Mouse (Mus musculus) left cerebral cortex, postnatal 10 days (tissue): ENCODE measurements around the gene Selenoo. TPM values are rescaled to one million over a fixed set of nuclear protein-coding genes. Genes with fewer than 3 reads are reported as not detected.

Source experiments
- DNase-seq, 2 experiments: peaks; one replicate each; pipeline ENCODE4 v3.0.0; 2021 to 2022; ENCODE audit warnings: low spot score in 2 of 2, mixed read lengths in 1 of 2; ENCODE audit errors: extremely low spot score in 1 of 2
- intact Hi-C: fragments of 180-260 bp; cut with DNase I; formaldehyde crosslinking; loops from one replicate; pipeline ENCODE4 v1.15.1; 2025
- total RNA-seq, 2 experiments: library from RNA; stranded (reverse); gene quantifications; 2 replicates each; pipeline ENCODE4 v1.2.3; 2021

Selenoo gene
- total RNA-seq, 2 experiments from 2014 or later, result 19.1 to 20.6 TPM

DNA sequence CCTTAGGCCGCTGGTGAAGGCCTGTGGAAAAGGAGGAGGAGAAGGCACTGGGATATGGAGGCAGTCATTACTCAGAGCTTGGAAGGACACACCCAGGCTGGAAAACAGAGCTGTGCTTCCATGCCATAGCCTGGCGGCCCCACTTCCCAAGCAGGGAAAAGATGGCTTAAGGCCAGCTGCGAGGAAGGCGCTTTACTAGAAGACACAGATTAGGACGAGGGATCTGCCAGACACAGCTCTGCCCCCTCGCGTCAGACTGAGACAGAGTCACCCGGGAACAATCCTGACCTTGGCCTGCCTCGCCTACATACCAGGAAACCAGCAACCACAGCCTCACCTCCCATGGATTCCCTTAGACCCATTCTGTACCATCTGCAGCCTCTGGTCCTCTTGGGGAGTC, 21.3 kb downstream of the Selenoo start:
- intact Hi-C loops, result no loop called here
- DNase-seq, result no peak

DNA sequence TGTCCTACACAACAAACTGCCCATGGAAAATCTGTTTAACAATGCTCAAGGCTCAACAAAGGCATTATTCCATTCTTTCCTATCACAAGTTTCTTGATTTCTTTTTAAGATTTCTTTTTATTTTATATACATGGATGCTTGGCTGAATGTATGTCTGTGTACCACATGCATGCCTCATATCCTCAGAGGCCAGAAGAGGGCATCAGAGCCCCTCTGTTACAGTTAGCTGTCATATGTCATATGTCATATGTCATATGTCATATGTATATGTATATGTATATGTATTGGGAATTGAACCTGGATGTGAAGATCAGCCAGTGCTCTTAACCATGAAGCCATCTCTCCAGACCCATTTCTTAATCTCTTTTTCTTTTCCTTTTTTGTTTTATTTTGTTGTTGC, 29.1 kb downstream of the Selenoo start:
- DNase-seq, result no peak
- intact Hi-C loops, result no loop called here

DNA sequence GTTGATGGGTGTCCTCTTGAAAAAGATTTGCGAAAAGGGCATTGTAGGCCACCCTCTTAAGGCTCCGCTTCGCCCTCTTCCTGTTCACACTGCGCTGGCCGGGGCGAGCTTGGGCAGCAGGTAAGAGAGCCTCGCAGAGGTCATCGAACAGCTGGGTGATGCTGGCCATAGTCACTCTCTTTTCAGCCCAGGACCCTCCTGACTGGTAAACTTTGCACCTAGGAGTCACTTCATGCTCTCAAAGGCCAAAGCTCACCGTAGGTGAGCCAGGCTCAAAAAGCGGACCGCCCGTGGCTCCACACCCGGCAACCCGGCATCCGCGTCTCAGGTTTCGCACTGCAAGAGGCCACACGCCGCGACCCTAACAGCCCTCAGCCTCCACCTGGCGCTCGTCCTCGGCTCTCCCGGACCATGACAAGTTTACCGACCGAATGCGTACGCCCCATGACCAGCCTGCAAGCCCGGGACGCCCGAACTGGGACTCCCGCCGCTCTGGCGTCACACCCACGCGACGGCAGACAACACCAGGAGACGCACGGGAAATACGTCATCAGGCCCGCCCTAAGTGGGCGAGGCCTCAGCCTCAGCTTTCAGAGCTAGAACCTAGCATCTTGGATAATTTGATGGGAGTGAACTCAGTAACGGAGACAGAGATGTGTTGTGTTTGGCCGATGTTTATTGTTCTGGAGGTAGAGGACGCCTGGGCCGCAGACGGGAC, 33.9 kb downstream of the Selenoo start, which contains the start of gene Tubgcp6:
TSS of gene Tubgcp6 (minus strand) at position 464 of the 718 bp plus-strand sequence.
- peak; percentile 93 to 96 for DNase-seq
- intact Hi-C loops, result loop anchor here (5.0 kb wide), 1 partner anchor 74 kb away; the partner anchor contains the start of gene Dennd6b

DNA sequence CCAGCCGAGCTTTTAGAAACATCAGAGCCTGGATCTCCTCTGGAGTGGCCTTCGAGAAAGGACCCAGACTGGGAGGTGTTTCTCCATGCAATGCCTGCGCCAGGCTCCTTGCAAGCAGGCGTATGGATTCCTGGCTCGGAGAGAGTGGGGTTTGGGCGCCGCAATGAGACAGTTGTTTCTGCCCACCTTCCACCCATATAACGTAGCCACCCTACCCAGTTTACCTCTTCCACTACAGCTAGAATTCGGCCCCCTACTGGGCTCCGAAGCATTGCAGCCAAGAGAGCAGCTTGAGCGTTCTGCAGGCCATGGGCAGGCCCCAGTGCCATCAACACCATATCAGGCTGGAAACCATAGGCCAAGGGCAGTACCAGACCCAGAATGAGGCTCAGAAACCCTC, 34.7 kb downstream of the Selenoo start:
- DNase-seq, result peak in 1 of 2 experiments; percentile 71

DNA sequence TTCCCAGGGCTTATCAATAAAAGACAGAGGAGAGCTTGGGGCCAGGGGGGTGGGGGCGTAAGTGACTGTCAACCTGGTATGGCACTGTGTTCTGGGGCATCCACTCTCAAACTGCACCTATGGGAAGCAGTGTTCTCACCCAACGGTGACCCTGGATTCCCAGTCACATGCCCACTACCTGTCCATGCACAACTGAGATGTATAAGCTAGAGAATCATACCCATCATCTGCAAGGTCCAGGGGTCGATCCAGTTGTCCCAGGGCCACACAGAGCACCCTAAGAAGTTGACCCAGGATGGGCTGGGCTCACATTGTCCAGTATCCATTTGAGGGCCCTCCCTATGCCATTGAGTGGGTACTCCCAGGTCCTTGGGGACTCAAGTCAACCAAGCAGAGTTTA, 35.4 kb downstream of the Selenoo start:
- no peak for DNase-seq
- intact Hi-C loops, result loop anchor here (5.0 kb wide), 1 partner anchor 73 kb away; the partner anchor contains the start of gene Dennd6b

More for the DNA sequence above, 34.7 kb downstream of the Selenoo start:
- intact Hi-C loops, result loop anchor here (5.0 kb wide), 1 partner anchor 74 kb away; the partner anchor contains the start of gene Dennd6b

DNA sequence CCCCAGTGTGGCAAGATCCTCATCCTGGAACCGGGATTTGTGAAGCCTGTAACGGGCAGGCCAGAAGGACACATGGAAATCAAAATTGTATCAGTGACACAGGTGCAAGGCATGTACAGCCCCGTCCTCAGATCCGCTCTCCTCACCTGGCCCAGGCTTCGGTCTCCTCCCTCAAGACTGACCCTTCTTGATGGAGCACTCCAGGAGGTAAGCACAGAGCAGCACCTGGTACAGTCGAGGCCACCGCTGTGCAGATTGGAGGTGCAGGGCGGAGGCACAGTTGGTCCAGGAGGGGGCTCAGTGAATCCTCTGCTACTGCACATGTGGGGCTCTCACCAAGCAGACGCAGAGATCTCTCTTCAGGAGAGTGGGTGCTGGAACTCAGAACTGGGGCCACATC, 36.5 kb downstream of the Selenoo start:
- no peak for DNase-seq
- intact Hi-C loops, result loop anchor here (5.0 kb wide), 2 partner anchors 57 to 87 kb away; partner anchors contain the start of genes Plxnb2 and Ppp6r2

DNA sequence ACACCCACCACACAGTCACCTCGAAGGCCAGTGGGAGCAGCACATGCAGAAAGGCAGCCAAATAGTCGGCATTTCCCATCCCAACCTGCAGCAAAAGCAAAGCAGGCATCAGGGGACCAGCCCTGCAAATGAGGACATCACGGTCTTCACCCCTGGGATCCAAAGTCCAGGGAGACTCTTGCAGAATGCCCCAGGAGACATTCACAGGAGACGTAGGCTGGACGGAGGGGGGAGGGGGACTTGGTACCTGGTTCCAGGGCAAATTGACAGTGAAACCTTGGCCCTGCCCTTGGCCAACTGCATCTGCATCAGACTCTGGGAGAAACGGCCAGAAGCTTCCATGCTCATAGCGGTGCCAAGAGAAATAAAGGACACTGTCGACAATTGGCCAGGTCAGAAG, 37.7 kb downstream of the Selenoo start:
- DNase-seq, result no peak
- intact Hi-C loops, result loop anchor here (5.0 kb wide), 2 partner anchors 56 to 86 kb away; partner anchors contain the start of genes Plxnb2 and Ppp6r2

DNA sequence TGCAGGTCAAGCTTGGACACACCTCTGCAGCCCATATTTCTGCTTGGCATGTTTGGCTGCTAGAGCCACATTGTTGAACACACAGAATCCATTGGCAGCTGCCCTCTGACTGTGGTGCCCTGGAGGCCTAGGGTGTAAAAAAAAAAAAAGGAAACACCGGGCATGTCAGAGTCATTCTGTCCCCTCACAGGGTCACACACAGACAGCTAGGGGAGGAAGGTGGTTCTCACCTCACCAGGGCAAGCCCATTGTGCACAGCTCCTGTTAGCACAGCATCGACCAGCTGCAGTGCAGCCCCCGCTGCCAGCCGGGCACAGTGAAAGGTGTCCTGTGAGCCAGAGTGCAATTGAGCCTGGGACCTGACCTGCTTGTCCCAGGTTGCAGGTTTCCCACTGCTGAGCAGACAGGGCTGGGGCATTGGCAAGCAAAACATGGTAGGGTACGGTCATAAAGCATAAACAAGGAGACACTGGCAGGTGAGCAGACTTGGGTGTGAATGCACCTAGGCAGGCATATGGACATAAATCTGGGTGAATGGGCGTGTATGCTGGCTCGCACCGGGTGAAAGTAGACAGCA, 38.6 kb downstream of the Selenoo start:
- intact Hi-C loops, result loop anchor here (5.0 kb wide), 2 partner anchors 55 to 85 kb away; partner anchors contain the start of genes Plxnb2 and Ppp6r2
- no peak for DNase-seq

DNA sequence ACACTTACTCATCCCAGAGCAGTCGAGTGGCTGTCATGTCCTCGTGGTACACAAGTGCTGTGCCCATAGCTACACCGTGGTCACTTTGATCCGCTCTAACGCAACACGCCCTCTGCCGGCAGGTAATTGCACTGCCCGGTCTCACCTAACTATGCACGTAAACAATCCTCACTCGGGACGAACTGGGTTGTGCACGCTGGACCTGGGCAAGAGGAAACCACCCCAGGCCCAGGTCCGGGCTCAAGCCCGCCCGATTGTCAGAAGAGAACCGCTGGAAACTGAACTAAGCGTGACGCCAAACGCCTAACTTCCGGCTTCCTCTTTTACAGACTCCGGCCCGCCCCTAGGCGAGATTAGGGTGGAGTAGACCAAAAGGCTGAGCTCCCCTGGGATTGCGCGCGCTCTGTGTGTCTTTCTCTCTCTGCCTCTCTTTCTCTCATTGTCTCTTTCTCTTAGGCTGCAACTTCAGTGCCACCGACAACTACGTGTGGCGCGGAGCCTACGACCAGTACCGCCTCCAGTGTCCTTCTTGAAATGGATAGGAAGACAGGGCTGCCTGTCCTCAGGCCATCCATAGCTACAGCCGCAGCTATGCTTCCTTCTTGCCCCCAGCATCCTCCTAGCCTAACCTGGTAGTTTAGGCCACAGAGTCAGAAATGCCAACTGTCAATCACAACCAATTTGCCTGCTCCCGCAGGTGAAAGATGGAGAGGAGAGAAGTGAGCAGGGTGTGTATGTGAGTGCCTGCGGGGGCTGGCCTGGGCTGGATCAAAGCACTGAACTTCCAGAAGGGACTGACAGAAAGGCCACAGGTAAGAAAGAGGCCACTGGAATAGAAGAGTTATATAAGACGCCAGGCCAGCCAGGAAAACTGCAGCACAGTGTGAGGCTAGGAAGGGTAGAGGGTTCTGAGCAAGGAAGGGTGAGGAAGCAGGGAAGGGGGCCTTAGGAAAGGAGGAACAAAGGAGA, 39.8 kb downstream of the Selenoo start, which contains the start of gene Hdac10:
TSS of gene Hdac10 (minus strand) at position 319 of the 969 bp plus-strand sequence.
- intact Hi-C loops, result loop anchor here (5.0 kb wide), 2 partner anchors 54 to 84 kb away; partner anchors contain the start of genes Plxnb2 and Ppp6r2
- peak; percentile 63 to 88 for DNase-seq

DNA sequence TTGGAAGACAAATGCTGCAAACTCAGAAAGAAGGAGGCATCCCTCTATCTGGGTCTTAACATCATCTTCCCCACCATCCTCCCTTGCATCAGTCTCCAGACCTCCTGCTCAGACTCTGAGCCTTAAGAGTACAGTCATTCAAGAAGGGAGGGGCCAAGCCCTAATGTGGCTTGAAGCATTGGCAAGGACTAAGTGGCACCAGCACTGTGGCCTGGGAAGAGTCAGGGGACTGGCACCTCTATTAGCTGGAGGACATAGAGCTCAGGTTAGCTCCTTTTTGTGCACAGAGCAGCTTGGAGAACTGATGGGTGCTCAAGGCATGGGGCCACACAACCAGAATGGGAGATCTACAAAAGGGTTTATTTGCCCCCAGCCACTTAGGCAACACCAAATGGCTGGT, 41.4 kb downstream of the Selenoo start:
- intact Hi-C loops, result no loop called here

DNA sequence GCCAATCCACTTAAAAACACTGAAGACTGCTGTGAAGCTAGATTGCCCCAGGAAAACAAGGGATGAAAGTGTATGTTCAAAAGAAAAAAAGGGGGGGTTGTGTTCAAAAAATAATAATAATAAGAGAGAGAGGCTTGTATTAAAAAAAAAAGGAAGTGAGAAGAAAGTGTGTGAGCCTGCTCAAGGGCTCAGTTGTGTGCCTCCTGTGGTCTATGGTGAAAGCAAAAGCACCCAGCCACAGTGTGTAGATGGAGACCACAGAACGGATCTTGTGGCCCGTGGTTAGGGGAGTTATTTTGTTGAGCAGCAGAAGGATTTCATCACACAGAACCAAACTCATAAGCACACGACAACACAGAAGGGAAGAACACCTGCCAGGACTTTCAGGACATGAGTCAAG, 42.4 kb downstream of the Selenoo start:
- intact Hi-C loops, result no loop called here

More for the DNA sequence above, 41.4 kb downstream of the Selenoo start:
- DNase-seq, result no peak

DNA sequence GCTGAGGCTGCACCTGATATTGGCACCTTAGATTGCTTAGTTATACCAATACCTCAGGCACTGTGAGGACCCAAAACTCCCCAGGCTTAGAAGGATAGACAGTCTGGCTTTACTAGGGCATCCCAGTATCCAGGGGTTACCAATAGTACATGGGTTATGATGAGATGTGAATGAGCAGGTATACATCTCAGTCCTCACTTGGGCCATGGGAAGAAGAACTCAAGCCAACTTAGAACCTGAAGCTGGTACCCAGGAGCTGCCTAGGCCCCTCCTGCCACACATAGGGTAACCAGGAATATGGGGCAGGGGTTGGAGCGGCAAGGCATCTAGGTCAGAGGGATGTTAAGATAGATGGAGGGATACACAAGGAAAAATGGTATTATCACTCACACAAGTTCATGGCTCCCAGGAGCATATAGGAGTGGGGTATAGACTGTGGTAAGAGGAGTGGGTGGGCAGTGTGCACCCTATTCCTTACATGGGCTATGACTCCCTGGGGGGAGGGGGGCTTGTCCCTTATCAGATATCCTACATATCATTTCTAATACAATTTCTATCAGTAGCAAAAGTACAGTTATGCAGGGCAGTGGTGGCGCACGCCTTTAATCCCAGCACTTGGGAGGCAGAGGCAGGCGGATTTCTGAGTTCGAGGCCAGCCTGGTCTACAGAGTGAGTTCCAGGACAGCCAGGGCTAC, 47.7 kb downstream of the Selenoo start:
- no peak for DNase-seq
- intact Hi-C loops, result no loop called here

More for the DNA sequence above, 42.4 kb downstream of the Selenoo start:
- DNase-seq, result no peak

DNA sequence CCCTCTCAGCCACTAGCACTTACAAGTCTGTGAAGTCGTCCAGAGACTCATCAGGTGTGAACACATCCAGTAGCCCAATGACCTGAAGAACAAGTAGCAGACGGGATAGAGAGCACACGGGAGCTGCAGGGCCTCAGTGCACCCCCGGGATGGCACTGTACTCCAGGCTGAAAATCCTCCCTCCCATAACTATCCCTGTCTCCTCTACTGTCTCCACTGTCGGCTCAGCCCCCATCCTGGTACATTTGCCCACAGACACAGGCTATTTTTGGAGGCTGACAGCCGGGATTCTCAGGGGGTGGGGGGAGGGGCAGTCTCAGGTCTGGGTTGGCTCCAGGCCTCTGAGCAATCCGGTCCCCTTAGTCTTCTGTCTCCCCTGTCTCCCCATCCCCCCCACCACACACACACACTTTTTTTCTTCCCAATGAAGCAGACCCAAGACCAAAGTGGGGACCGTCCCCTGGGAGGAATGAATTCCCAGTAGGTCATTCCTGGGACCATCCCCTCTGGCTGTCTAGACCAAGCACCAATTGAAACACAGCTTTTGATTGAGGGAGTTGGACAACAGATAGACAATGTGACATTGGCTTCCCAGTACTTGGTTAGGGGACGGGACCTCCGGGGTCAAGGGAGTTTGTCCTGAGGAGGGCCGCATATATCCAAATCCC, 48.6 kb downstream of the Selenoo start:
- intact Hi-C loops, result no loop called here

DNA sequence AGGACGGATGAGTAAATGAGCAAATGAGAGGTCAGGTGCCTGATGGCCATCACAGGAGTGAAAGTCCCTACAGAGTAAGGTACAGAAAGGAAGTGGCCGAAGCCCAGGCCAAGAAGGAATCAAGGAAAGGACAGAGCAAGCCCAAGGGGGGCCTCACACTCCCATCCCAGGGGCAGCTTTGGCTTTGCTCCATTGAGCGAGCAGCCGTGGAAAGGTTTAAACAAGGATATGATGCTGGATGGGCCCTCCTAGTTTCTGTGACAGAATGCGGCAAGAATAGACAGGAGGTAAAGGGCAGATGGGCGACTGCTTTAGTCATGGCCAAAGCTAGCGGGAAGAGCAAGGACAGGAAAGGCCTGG, 49.1 kb downstream of the Selenoo start:
- DNase-seq, result peak in 1 of 2 experiments; percentile 23
- intact Hi-C loops, result no loop called here

More for the DNA sequence above, 48.6 kb downstream of the Selenoo start:
- DNase-seq, result peak in 1 of 2 experiments; percentile 31

DNA sequence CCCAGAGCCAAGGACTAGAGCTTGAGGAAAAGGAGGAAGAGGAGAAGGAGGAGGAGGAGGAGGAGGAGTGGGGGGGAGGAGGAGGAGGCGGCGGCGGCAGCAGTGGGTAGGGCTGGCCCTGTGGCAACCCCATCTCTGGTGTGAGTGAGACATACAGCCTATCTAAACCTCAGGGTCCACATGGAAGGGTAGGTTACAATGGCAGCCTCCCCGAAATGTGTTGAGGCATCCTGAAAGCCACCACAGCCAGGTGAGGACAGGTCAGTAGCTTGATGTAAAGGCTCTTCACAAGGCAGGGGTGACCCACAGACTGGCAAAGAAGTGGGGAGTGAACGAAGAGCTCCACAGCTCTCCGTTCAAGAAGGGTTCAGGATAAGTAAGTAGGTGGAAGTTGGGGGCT, 49.6 kb downstream of the Selenoo start:
- DNase-seq, result peak in 1 of 2 experiments; percentile 19
- intact Hi-C loops, result no loop called here

DNA sequence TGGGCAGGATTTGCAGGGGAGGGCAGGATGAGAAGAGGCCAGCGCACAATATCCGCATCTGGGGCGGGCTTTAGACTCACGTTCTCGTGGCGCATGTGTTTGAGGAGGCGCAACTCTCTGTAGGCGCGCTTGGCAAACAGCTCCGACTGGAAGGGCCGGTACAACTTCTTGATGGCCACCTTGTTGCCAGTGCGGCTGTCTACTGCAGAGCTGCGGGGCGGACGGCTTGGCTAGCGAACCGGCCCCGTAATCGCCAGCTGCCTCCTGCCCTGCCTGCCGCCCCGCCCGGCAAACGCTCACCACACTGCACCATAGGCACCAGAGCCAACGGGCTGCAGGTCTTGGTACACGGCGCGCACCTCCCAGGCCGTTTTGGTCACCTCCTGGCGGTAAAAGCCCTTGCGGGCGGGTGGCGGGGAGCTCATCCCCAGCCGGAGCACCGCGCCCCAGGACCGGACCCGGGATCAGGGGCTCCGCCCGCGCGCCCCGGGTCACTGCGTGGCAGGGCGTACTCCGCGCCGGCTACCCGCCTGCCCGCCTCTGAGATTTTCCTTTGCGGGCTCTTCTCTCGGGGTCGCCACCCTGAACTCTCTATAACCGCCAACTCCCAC, 51.3 kb downstream of the Selenoo start:
- DNase-seq, result peak in 1 of 2 experiments; percentile 71
- intact Hi-C loops, result no loop called here

DNA sequence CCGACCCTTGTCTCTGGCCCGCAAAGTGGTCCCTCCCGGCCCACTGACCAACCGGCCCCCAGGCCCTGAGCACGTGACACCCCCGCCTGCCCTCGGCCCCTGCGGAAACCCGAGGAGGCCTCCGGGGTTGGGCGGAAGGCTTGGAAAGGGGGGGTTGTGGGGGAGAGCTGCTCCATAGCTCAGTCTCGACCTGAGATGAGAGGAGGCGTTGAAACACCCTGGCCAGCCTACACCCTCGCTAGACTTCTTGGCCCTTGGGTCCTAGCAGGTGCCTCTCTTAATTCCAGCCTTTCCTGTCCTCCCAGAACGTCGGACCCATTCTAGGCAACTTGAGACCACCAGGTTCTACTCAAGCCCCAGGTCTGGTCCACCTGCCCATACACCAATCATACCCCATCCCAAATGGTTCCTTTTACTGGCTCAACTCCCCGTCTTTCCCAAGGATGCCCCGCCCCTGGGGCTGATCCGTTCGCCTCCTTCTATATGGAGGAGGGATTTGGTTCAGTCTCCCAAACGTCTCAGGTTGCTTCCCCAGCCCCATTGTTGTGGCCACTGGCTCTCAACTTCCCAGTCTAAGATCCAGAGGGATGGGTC, 51.9 kb downstream of the Selenoo start, which contains the start of gene Mapk12:
TSS of gene Mapk12 (minus strand) at position 45 of the 594 bp plus-strand sequence.
- peak in 1 of 2 experiments; percentile 74 for DNase-seq
- intact Hi-C loops, result no loop called here
